Mouse (Mus musculus): ENCODE results near the gene Urm1. TPM values are rescaled to one million over a fixed set of nuclear protein-coding genes. Genes with fewer than 3 reads are reported as not detected.
"Not testable (repeated sequence)": the region's sequence is repeated elsewhere in the genome, so short reads cannot be mapped to it uniquely, and the experiment has no call there.

Urm1 gene
- total RNA-seq (2015; ENCODE audit: low replicate concordance) (13.7 and 26.8 TPM in 2 replicates), total RNA-seq (2017; ENCODE audit: low replicate concordance) (4.5 and 4.6 TPM in 2 replicates)

DNA sequence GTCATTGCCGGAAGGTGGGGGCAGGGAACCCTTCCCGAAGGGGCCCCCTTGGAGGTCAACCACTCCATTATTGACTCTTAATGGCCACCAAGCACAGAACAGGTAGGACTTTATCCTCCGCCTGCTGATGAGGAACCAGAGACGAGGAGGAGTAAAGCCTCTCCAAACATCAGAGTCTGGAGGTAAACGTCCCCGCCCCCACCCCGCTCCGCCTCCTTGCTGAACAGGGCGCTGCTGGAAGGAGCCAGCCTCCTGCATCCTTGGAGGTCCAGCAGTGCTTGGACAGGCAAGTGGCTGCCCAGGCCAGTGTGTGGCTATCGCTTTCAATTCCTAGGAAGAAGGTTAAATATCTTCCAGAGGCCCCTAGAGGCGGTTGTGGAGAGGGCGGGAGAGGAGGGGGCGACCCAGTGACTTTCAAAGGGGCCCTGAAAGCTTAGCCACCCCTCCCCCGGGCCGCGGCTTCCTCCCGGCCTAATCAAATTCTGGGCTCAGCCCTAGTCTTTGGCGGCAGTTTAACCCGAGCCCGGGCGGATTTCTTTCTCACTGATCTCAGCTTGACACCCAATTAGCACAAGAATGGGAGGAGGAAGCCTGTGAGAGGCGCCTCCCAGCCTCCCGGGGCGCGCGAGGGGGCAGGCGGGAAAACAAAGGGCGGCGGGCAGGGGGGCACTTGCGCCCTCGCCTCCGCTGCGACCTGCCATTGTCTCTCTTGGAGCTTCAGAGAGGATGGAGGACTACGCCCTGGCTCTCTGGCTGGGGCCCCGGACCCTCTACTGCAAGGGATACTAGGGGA, at the start of gene Urm1:
Urm1 (plus strand) TSS at position 51 of the 793 bp plus-strand sequence.
- peak; percentile 44 for ATAC-seq (replicated peaks; ENCODE audit: low FRiP score, poor library complexity, severe bottlenecking)

DNA sequence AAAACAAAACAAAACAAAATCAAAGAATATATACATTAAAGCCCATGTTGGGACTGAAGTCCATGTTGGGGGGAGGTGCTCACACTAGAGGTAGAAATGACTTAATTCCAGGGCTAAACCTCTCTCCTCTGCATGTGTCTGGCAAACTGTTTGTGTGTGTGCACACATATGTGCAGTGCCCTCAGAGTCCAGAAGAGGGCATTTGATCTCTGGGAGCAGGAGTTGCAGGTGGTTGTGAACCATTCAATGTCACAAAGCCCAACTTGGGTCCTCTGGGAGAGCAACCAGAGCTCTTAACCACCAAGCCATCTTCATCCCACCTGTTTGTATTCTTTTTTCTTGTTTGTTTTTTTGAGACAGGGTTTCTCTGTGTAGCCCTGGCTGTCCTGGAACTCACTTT, 49.7 kb upstream of the Urm1 start:
- ATAC-seq (replicated peaks; ENCODE audit: low FRiP score, poor library complexity, severe bottlenecking) = no peak

DNA sequence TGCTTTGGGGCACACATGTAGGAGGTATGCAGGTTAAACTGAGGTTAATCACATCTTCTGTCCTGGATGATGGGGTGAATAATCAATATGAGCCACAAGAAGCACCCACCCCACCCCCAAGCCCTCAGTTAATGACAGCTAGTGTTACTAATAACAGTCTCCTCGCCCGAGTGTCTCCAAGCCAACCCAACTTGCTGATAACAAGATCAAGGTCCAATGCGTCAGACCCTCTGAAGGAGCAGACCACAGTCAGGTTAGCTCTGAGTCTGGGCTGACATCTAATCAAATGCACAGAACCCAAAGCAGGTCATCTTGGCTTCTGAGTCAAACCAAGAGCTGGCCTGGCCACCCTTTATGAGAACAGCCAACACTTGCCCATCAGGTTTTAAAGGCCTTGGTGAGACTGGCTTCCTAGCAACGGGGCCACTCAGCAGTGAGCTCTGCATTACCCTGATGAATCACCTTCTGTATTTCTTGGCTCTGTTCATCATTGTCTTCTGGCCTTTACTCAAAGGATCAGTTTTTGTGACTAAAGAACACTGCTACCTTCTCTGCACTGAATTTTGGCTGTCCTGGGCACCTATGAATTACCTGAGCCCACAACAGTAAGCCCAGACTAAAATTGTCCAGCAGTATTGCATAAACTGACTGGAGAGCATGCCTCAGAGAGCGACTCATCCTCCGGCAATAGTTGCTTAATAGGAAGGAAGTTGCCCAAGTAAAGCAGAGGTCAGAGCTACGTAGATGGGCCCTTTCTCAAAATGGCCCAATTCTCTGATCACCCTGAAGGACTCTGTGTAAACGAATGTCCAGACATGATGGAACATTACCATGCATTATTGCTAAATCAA, 48.0 kb upstream of the Urm1 start:
- ATAC-seq (replicated peaks; ENCODE audit: low FRiP score, poor library complexity, severe bottlenecking) = no peak

DNA sequence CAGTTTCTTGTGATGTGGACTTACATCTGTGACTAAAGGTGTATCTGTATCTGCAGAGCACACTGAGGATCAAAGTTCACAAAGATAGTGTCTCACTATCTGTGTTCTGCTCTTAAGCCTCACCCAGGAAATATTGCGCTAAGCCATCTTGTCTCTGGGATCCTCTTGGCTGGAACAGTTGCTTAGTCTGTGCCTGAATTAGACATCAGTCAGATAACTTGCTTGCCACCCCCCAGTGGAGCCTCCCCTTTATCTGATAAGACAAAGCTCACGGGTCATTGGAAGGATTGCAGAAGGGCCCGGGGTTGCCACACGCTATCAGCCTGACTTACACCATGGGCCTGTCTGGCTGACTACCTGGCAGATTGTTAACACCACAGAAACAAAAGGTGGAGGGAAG, 46.6 kb upstream of the Urm1 start:
- ATAC-seq (replicated peaks; ENCODE audit: low FRiP score, poor library complexity, severe bottlenecking) = no peak

DNA sequence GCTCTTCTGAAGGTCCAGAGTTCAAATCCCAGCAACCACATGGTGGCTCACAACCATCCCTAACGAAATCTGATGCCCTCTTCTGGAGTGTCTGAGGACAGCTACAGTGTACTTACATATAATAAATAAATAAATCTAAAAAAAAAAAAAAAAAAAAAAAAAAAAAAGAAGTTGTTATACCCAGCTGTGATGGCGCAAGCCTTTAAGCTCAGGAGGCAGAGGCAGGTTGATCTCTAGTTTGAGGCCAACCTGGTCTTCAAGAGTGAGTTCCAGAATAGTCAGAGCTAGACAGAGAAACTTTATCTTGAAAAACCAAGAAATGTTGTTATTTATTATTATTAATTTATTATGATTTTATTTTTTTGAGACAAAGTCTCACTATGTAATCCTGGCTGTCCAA, 38.6 kb upstream of the Urm1 start:
- not testable (repeated sequence) for ATAC-seq (replicated peaks; ENCODE audit: low FRiP score, poor library complexity, severe bottlenecking)

DNA sequence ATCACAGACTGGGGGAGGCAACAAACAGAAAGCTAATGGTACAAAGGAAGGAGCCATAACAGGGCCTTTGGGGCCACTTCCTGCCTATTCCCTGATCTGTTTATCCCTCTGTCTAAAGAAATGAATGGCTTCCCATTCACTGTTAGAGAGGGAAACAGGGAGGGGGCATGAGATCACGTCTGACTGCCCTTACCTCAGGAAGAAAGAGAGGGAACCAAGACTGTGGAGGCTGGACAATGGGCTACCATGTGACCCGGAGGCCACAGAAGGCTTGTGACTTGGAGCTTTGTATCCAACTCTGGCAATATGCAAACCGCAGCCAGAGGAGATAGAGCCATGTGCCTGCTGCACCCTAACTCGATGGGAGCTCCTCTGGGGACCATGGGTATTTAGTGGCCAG, 35.6 kb upstream of the Urm1 start:
- ATAC-seq (replicated peaks; ENCODE audit: low FRiP score, poor library complexity, severe bottlenecking) = no peak

DNA sequence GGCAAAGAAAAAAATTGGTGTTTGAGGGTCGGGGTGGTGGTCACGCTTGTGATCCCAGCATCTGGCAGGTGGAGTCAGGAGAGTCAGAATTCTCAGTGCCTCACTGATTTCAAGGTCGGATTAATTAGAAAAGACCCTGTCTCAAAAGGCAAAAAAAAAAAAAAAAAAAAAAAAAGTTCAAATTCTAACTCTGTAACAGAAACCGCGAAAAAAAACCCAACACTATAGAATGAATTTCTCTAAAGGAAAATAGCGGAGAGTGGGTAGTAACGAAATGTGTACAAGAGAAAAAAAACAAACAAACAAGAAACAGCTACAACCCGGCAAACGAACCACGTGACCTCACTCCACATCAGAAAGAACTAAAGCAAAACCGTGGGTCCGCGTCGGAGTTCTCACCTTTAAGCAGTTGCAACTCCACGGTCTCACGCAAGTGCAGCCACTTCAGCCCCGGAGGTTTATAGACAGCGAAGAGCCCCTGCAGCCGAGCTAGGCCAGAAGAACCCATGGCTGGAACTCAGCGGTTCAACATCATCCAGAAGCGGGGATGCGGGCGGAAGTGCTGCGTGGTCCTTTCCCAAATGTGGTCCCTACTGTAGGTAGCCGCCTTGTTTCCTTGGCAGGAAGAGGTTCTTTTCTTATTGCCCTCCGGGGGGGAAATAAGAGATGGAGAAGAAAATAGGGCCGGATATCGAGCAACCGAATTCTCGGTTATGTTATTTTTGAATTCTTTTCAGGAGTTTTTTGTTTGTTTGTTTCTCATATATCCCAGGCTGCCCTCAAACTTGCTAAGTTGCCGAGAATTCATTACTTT, 32.6 kb upstream of the Urm1 start, which contains the start of gene Coq4:
Coq4 (plus strand) TSS at position 390 of the 814 bp plus-strand sequence.
- peak; percentile 87 for ATAC-seq (replicated peaks; ENCODE audit: low FRiP score, poor library complexity, severe bottlenecking)

DNA sequence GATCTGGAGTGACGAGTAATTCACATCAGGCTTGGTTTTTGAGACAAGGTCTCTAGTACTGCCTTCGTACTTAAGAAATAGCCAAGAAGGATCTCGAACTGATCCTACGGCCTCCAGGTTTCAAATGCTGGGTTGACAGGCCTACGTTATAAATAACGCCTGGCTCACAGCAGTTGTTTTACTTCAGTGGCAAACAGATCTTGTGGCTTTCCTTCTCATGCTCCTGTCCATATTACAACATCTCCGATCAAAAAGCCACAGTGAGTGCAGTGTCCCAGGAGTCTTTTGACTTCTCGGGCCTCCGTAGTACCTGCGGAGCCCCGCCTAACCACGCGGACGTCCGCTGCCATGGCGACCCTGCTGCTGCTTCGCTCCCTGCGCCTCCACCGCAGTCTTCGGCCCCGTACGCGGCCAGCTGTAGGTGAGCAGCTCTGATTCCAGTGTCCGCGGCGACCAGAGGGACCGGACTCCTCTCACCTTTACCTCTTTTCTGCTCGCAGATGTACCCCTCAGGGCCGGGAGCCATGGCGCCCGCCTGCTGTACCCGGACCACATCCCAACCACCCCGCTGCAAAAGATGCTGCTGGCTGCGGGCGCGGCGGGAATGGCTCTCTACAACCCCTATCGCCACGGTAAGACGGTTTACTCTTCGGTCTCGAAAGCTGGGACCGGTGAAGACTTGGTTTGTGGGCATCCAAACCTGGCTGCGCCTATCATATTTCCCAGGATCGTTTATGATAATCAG, 31.8 kb upstream of the Urm1 start, which contains the start of gene Trub2:
Trub2 (minus strand) TSS at position 566 of the 745 bp plus-strand sequence.
- ATAC-seq (replicated peaks; ENCODE audit: low FRiP score, poor library complexity, severe bottlenecking) = peak; percentile 88

DNA sequence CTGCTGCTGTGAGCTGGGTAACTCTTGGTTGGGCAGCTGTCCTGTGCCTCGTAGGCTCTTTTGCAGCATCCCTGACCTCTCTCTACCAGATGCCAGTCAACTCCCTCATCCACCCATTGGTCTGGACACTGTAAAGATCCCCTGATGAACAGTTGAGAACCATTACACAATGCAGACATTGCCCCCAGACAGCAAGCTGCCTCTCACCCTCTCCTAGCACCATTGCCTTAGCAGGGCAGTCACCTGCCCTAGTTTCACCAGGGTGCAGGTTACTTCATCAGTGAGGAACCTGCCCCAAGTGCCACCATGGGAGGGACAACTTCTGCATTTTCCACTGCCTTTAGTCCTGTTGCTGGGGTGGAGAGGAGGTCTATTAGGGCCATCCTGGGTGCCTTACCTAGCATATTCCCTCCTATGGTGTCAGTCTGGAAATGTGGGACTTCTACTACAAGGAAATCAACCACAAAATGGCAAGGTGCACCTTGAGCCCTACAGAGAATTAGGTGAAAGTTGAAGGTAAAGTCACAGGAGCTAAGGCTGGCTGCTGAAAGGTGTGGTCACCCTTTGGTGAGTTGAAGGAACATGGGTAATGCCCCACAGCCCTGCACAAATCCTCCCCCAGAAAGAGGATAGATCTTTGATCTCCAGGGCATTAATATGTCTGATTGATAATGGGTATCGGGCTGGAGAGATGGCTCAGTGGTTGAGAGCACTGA, 26.9 kb upstream of the Urm1 start:
- ATAC-seq (replicated peaks; ENCODE audit: low FRiP score, poor library complexity, severe bottlenecking) = no peak

DNA sequence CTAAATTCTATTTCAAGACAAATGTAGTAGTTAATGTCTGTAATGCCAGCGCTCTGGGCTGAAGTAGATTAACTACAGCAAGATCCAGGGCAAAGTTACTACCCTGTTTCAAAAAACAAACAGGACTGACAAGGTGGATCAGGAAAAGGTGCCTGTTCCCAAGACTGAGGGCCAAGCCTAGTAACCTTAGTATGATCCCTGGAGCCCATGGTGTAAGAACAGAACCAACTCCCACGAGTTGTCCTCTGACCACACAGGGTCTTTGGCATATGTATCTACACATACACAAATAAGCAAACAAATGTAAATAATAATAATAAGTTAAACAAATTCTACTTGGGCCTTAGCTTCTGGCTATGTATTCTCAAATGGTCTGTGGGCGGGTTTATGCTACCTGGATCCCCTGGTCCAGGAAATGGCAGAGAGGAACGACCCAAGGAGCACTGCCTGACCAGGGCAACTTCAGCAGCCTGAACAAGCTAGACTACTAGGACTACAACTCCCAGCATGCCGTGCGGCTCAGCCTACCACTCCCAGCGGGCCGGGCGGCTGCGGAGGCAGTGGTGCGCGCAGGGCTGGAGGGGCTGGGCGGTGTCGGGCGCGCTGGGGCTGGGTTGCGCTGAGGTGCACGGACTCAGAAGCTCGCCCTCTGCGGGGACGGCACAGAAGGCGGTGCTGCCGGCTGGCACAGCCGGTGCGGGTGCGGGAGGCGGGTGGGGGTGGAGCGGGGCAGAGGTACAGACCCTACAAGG, 17.6 kb upstream of the Urm1 start, which contains the start of gene Slc27a4:
Slc27a4 (plus strand) TSS at position 560 of the 752 bp plus-strand sequence.
- peak; percentile 96 for ATAC-seq (replicated peaks; ENCODE audit: low FRiP score, poor library complexity, severe bottlenecking)

DNA sequence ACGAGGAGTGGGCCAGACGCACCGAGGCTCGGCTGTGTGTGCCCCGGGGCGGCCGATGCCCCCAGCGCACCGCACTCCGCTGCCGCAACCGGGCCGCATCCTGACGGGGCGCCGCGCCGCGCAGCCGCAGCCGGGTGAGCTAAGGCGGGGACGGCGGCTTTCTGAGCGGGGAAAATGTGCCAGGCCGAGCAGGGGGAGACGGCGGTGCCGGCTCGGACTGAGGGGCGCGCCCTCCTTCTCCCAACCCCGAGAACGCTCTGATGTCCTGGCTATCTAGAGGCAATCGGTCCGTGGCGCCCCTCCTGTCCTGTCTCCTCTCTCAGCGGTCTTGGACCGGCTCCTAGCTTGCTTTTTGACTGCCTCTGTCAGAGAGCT, 17.1 kb upstream of the Urm1 start:
- no peak for ATAC-seq (replicated peaks; ENCODE audit: low FRiP score, poor library complexity, severe bottlenecking)

DNA sequence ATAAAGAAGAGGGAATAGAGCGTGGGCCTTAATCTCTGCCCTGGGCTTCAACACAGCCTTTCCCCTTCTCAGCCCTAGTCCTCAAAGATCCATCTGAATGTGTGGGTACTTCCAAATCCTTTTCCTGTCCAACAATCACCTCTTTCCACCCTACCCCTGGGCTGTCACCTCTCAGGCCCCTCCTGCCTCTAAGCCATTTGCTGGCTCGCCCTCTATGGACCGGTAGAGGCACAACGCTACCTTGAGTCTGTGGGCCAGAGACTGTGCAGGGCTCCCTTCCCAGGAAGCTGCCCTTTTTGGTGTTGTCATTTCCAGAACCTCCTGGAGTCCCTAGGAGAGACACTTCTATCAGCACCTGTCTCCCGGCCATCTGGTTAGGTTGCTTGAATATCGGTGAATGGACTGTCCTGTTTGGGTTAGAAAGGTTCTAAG, 16.5 kb upstream of the Urm1 start:
- no peak for ATAC-seq (replicated peaks; ENCODE audit: low FRiP score, poor library complexity, severe bottlenecking)

DNA sequence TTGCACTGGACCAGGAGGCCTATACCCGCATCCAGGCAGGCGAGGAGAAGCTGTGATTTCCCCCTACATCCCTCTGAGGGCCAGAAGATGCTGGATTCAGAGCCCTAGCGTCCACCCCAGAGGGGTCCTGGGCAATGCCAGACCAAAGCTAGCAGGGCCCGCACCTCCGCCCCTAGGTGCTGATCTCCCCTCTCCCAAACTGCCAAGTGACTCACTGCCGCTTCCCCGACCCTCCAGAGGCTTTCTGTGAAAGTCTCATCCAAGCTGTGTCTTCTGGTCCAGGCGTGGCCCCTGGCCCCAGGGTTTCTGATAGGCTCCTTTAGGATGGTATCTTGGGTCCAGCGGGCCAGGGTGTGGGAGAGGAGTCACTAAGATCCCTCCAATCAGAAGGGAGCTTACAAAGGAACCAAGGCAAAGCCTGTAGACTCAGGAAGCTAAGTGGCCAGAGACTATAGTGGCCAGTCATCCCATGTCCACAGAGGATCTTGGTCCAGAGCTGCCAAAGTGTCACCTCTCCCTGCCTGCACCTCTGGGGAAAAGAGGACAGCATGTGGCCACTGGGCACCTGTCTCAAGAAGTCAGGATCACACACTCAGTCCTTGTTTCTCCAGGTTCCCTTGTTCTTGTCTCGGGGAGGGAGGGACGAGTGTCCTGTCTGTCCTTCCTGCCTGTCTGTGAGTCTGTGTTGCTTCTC, 4.0 kb upstream of the Urm1 start:
- no peak for ATAC-seq (replicated peaks; ENCODE audit: low FRiP score, poor library complexity, severe bottlenecking)

DNA sequence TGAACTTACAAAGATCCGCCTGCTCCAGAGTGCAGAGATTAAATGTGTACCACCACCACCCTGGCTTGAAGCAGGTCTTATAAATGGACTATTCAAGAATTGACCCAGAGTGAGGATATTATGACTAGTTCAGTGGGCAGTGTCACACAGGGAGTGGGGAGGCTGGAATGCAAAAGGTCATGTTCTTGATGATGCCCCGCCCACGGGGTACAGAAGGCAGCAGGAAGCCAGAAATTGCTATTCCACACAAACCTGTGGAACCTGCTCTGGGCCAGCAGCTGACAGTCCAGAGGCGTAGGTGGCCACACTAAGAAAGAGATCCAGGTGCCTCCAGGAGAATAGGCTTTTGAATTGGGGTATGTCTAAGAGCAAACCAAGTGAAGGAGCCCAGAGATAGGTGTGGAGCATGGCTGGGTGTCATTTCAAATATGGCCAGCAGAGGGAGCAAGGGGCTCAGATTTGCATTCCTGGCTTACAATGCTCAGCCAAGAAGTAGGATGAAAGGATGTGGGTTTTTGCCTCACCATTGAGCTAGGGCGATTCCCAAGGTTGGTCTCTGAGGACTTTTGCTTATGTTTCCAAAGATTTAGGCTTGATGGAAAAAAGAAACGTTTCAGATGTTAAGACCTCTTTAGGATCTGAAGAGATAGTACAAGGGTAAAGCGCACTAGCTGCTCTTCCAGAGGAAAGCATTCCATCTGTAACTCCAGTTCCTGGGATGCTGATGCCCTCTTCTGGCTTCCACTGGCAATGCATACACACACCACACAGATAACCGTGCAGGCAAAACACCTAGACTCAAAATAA, 2.2 kb upstream of the Urm1 start:
- ATAC-seq (replicated peaks; ENCODE audit: low FRiP score, poor library complexity, severe bottlenecking) = peak; percentile 80

DNA sequence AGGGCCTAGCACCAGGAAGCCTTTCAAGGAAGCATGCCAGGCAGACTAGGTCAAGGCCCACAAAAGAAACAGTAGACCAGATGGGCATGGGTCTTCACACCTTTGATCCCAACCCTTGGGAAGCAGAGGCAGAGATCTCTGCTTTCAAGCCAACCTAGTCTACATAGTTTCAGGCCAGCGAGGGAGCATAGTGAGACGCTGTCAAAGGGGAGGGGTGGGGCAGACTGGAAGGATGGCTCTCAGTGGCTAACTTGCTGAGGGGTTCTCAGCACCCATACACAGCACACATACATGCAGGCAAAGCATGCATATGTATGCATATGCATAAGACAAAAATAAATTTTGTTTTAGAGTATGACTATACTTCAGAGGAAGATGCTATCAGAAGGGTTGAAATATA, 512 bp upstream of the Urm1 start:
- ATAC-seq (replicated peaks; ENCODE audit: low FRiP score, poor library complexity, severe bottlenecking) = no peak

DNA sequence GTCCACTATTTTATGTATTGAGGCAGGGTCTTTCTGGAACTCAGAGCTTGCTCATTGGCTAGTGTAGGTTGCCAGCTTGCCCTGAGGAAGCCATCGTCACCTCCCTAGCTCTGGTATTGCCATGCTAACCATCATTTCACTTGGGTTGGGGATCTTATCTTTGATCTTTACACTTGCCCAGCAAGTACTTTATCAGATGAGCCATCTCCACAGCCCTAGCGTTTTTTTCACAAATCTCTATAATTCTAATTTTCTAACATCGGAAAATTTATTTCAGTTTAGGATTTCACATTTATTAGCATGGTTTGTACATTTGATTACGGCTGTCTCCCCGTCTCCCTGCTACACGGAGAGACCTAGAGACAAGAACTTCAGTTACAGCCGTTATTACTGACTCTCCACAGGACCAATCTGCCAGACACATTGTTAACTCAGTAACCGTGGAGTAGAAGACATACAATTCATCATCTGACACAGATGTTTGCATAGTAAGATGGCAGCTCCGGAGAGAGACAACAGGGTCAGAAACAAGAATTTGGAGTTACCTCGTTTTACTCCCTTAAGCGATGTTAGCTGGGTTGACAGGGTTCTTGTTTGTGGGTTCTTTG, 6.5 kb downstream of the Urm1 start:
- ATAC-seq (replicated peaks; ENCODE audit: low FRiP score, poor library complexity, severe bottlenecking) = peak; percentile 21

Data from erythroid progenitor cell, adult 5-6 weeks (primary cell).